Mouse (Mus musculus) Muller cell, postnatal 12 days (primary cell): Measurements from ENCODE around the gene C4bp.
A peak's percentile ranks its signal among the peaks of the same experiment; 100 is the strongest.
"Not testable (repeated sequence)": the region's sequence is repeated elsewhere in the genome, so short reads cannot be mapped to it uniquely, and the experiment has no call there.

Source experiments
- DNase-seq: peaks from one replicate; pipeline ENCODE4 v3.0.0-alpha.2; 2015; ENCODE audit errors: inconsistent ontology term

The C4bp gene

GRCm38 (mm10) chr1:130661454-130661853 lies at the start of gene C4bp:
Gene C4bp (minus strand): TSS chr1:130661632.
- no peak for DNase-seq

GRCm38 (mm10) chr1:130710283-130711080 lies 49.0 kb upstream of the C4bp start:
- no peak for DNase-seq

GRCm38 (mm10) chr1:130703613-130704012 lies 42.2 kb upstream of the C4bp start:
- DNase-seq, result no peak

GRCm38 (mm10) chr1:130701976-130702375 lies 40.5 kb upstream of the C4bp start:
- no peak for DNase-seq

GRCm38 (mm10) chr1:130699937-130700633 lies 38.7 kb upstream of the C4bp start:
- DNase-seq, result no peak

GRCm38 (mm10) chr1:130698601-130699000 lies 37.2 kb upstream of the C4bp start:
- DNase-seq, result no peak

- DNase-seq, result no peak
These were observed 22.5 kb upstream of the C4bp start for GRCm38 (mm10) chr1:130683905-130684304.

GRCm38 (mm10) chr1:130681656-130682413 lies 20.4 kb upstream of the C4bp start:
- DNase-seq, result no peak

GRCm38 (mm10) chr1:130681075-130681474 lies 19.6 kb upstream of the C4bp start:
- no peak for DNase-seq

- DNase-seq, result no peak
These were observed 17.1 kb upstream of the C4bp start for GRCm38 (mm10) chr1:130678551-130678950.

GRCm38 (mm10) chr1:130663576-130663975 lies 2.1 kb upstream of the C4bp start:
- DNase-seq, result not testable (repeated sequence)

GRCm38 (mm10) chr1:130659641-130660040 lies 1.8 kb downstream of the C4bp start:
- not testable (repeated sequence) for DNase-seq

GRCm38 (mm10) chr1:130644103-130644502 lies 17.3 kb downstream of the C4bp start:
- DNase-seq, result no peak

- DNase-seq, result no peak
These were observed 20.5 kb downstream of the C4bp start for GRCm38 (mm10) chr1:130640967-130641366.

GRCm38 (mm10) chr1:130633761-130634410 lies 27.5 kb downstream of the C4bp start:
- DNase-seq, result peak; percentile 69

GRCm38 (mm10) chr1:130633316-130633715 lies 28.1 kb downstream of the C4bp start:
- DNase-seq, result no peak

GRCm38 (mm10) chr1:130629521-130629920 lies 31.9 kb downstream of the C4bp start, which contains the start of gene Zp3r:
Gene Zp3r (minus strand): TSS chr1:130629621.
- DNase-seq, result peak; percentile 5

GRCm38 (mm10) chr1:130596291-130596690 lies 65.1 kb downstream of the C4bp start:
- no peak for DNase-seq

GRCm38 (mm10) chr1:130588659-130589058 lies 72.8 kb downstream of the C4bp start:
- peak; percentile 87 for DNase-seq
